Mouse (Mus musculus) MEL (cell line): ENCODE data around the gene Lrrc25. TPM values are rescaled to one million over a fixed set of nuclear protein-coding genes. Genes with fewer than 3 reads are reported as not detected.

Experiments used
- DNase-seq: peaks from one replicate; pipeline ENCODE4 v3.0.0; 2011; ENCODE audit warnings: low read depth, low spot score
- H3K27ac ChIP-seq: 2 replicates; pipeline ENCODE4 v1.5.1; 2012; ENCODE audit warnings: low read depth, mild to moderate bottlenecking, control low read depth, low read length, moderate library complexity; ENCODE audit not compliant: control insufficient read depth
- H3K27me3 ChIP-seq, 2 experiments: fragments of 150-350 bp in 1 of 2; sonication (generic) in 1 of 2; 2 replicates each; pipeline ENCODE4 v1.6.1; 2012; ENCODE audit warnings: low read length in 2 of 2, mild to moderate bottlenecking in 2 of 2, improper control_type of control experiment in 1 of 2, moderate library complexity in 1 of 2; ENCODE audit not compliant: insufficient read depth in 2 of 2, control insufficient read depth in 1 of 2
- H3K36me3 ChIP-seq, 2 experiments: 2 replicates each; pipeline ENCODE4 v1.6.1; 2012 to 2014; ENCODE audit warnings: low read length in 2 of 2, improper control_type of control experiment in 1 of 2, inconsistent platforms in 1 of 2, mild to moderate bottlenecking in 1 of 2; ENCODE audit not compliant: insufficient read depth in 2 of 2, control insufficient read depth in 1 of 2
- H3K4me1 ChIP-seq, 2 experiments: fragments of 150-350 bp in 1 of 2; sonication (generic) in 1 of 2; 2 replicates each; pipeline ENCODE4 v1.6.1; 2012; ENCODE audit warnings: low read length in 2 of 2, improper control_type of control experiment in 1 of 2, mild to moderate bottlenecking in 1 of 2; ENCODE audit not compliant: insufficient read depth in 2 of 2, control insufficient read depth in 1 of 2
- H3K4me3 ChIP-seq, 2 experiments: fragments of 150-350 bp in 1 of 2; sonication (generic) in 1 of 2; 2 replicates each; pipeline ENCODE4 v1.5.1; 2012; ENCODE audit warnings: low read depth in 2 of 2, low read length in 2 of 2, mild to moderate bottlenecking in 2 of 2, moderate library complexity in 2 of 2, control low read depth in 1 of 2, improper control_type of control experiment in 1 of 2; ENCODE audit not compliant: control insufficient read depth in 1 of 2, insufficient read depth in 1 of 2
- H3K79me2 ChIP-seq: 2 replicates; pipeline ENCODE4 v1.6.1; 2012; ENCODE audit warnings: mild to moderate bottlenecking, low read length, moderate library complexity; ENCODE audit not compliant: control insufficient read depth, poor library complexity, insufficient read depth
- H3K9ac ChIP-seq: 2 replicates; pipeline ENCODE4 v1.6.1; 2012; ENCODE audit warnings: low read depth, mild to moderate bottlenecking, control low read depth, low read length, moderate library complexity; ENCODE audit not compliant: control insufficient read depth, poor library complexity, severe bottlenecking
- H3K9me3 ChIP-seq: fragments of 150-350 bp; sonication (generic); replicated peaks from 2 replicates; pipeline ENCODE4 v1.6.1; 2012; ENCODE audit warnings: mild to moderate bottlenecking, low read length, improper control_type of control experiment, moderate library complexity; ENCODE audit not compliant: insufficient read depth
- BHLHE40 ChIP-seq: IDR thresholded peaks from 2 replicates; pipeline ENCODE4 v1.6.1; 2012; ENCODE audit warnings: low read depth, mild to moderate bottlenecking, inconsistent platforms, low read length, improper control_type of control experiment, borderline replicate concordance
- CTCF ChIP-seq, 3 experiments: IDR thresholded peaks in 2 of 3; conservative IDR thresholded peaks in 1 of 3; 2 replicates each; pipeline ENCODE4 v1.5.1; 2011 to 2012; ENCODE audit warnings: low read length in 3 of 3, low read depth in 2 of 3, mild to moderate bottlenecking in 2 of 3, improper control_type of control experiment in 1 of 3, inconsistent platforms in 1 of 3, mixed read lengths in 1 of 3, moderate library complexity in 1 of 3; ENCODE audit not compliant: control insufficient read depth in 1 of 3, insufficient read depth in 1 of 3, poor library complexity in 1 of 3, severe bottlenecking in 1 of 3
- E2F4 ChIP-seq: IDR thresholded peaks from 2 replicates; pipeline ENCODE4 v1.6.1; 2011; ENCODE audit warnings: low read depth, low read length, improper control_type of control experiment, borderline replicate concordance
- EP300 ChIP-seq, 2 experiments: IDR thresholded peaks; 2 replicates each; pipeline ENCODE4 v1.6.1; 2011; ENCODE audit warnings: improper control_type of control experiment in 2 of 2, low read length in 2 of 2, low read depth in 1 of 2, mild to moderate bottlenecking in 1 of 2
- ETS1 ChIP-seq: IDR thresholded peaks from 2 replicates; pipeline ENCODE4 v1.6.1; 2012; ENCODE audit warnings: low read depth, mild to moderate bottlenecking, inconsistent platforms, low read length, improper control_type of control experiment, moderate library complexity
- HCFC1 ChIP-seq: IDR thresholded peaks from 2 replicates; pipeline ENCODE4 v1.6.1; 2012; ENCODE audit warnings: low read depth, mild to moderate bottlenecking, inconsistent platforms, low read length, improper control_type of control experiment, moderate library complexity
- JUND ChIP-seq: IDR thresholded peaks from 2 replicates; pipeline ENCODE4 v1.6.1; 2011; ENCODE audit warnings: low read depth, mild to moderate bottlenecking, improper control_type of control experiment, low read length
- KAT2A ChIP-seq: conservative IDR thresholded peaks from 2 replicates; pipeline ENCODE4 v1.6.1; 2012; ENCODE audit warnings: low read depth, low read length, improper control_type of control experiment, inconsistent platforms
- MYC ChIP-seq: IDR thresholded peaks from 2 replicates; pipeline ENCODE4 v1.6.1; 2011; ENCODE audit warnings: low read depth, mild to moderate bottlenecking, low read length, improper control_type of control experiment, moderate library complexity
- NELFE ChIP-seq: IDR thresholded peaks from 2 replicates; pipeline ENCODE4 v1.6.1; 2011; ENCODE audit warnings: low read depth, low read length, improper control_type of control experiment
- NRF1 ChIP-seq: IDR thresholded peaks from 2 replicates; pipeline ENCODE4 v1.6.1; 2014; ENCODE audit warnings: low read depth, mild to moderate bottlenecking, inconsistent platforms, low read length, improper control_type of control experiment, moderate library complexity; ENCODE audit not compliant: poor library complexity, insufficient read depth, severe bottlenecking
- POLR2A ChIP-seq, 2 experiments: IDR thresholded peaks; 2 replicates each; pipeline ENCODE4 v1.6.1; 2011 to 2012; ENCODE audit warnings: low read length in 2 of 2, mild to moderate bottlenecking in 2 of 2, control low read depth in 1 of 2, improper control_type of control experiment in 1 of 2, low read depth in 1 of 2, moderate library complexity in 1 of 2; ENCODE audit not compliant: control insufficient read depth in 1 of 2, insufficient read depth in 1 of 2, poor library complexity in 1 of 2
- POLR2AphosphoS5 ChIP-seq: IDR thresholded peaks from 2 replicates; pipeline ENCODE4 v1.6.1; 2012; ENCODE audit warnings: low read depth, borderline replicate concordance, mild to moderate bottlenecking, inconsistent platforms, low read length, moderate library complexity, mixed read lengths
- SIN3A ChIP-seq: IDR thresholded peaks from 2 replicates; pipeline ENCODE4 v1.6.1; 2012; ENCODE audit warnings: low read length, improper control_type of control experiment, inconsistent platforms
- SMC3 ChIP-seq: IDR thresholded peaks from 2 replicates; pipeline ENCODE4 v1.6.1; 2011; ENCODE audit warnings: low read depth, low read length, improper control_type of control experiment
- TBP ChIP-seq: IDR thresholded peaks from 2 replicates; pipeline ENCODE4 v1.8.0; 2011; ENCODE audit warnings: low read depth, low read length, improper control_type of control experiment
- UBTF ChIP-seq: IDR thresholded peaks from 2 replicates; pipeline ENCODE4 v1.6.1; 2012; ENCODE audit warnings: low read depth, mild to moderate bottlenecking, inconsistent platforms, low read length, improper control_type of control experiment, moderate library complexity, borderline replicate concordance; ENCODE audit not compliant: insufficient read depth
- USF1 ChIP-seq: IDR thresholded peaks from 2 replicates; pipeline ENCODE4 v1.6.1; 2014; ENCODE audit warnings: low read depth, mild to moderate bottlenecking, inconsistent platforms, low read length, improper control_type of control experiment, moderate library complexity
- ZMIZ1 ChIP-seq: IDR thresholded peaks from 2 replicates; pipeline ENCODE4 v1.6.1; 2012; ENCODE audit warnings: low read depth, mild to moderate bottlenecking, inconsistent platforms, low read length, improper control_type of control experiment, moderate library complexity
- ZNF384 ChIP-seq: IDR thresholded peaks from 2 replicates; pipeline ENCODE4 v1.6.1; 2012; ENCODE audit warnings: low read depth, mild to moderate bottlenecking, inconsistent platforms, low read length, improper control_type of control experiment
- polyA plus RNA-seq, 2 experiments: library from polyadenylated mRNA; stranded (reverse) in 1 of 2; unstranded in 1 of 2; fragments of >175 nt in 1 of 2; fragments of >200 nt in 1 of 2; gene quantifications; 2 replicates each; pipeline versions ENCODE4 v1.2.1 to v1.2.4; 2012; ENCODE audit warnings: low replicate concordance in 2 of 2, low read depth in 1 of 2; ENCODE audit not compliant: insufficient read length in 2 of 2, insufficient read depth in 1 of 2, missing spikeins in 1 of 2
- total RNA-seq: library from RNA; depleted of rRNA; stranded (reverse); fragments of 300-350 nt; gene quantifications from 2 replicates; pipeline ENCODE4 v1.2.3, GENCODE M21; 2012

The Lrrc25 gene
- total and polyA plus RNA-seq, 3 experiments = 0.39 to 1.1 TPM; not detected in 1

GRCm38 (mm10) chr8:70649324-70649723 lies 33.4 kb downstream of the Lrrc25 start (continued):
- TF ChIP-seq BHLHE40 (peak; percentile 80), TBP (0 out of 2 replicates have a peak, but pooled peaks have one; percentile 4), NELFE (0 out of 2 replicates have a peak, but pooled peaks have one; percentile 7), ZNF384 (no peak), E2F4 (no peak), SIN3A (peak; percentile 55), KAT2A (no peak), EP300 (IDR thresholded peaks at IDR 0.05; ENCODE audit: low read depth in 1 of 2, low read length in 2 of 2) (peak; percentile 37 to 70), CTCF (IDR thresholded peaks at IDR 0.05 in 2 of 3, conservative IDR thresholded peaks at IDR 0.05 in 1 of 3; ENCODE audit: control insufficient read depth in 1 of 3, insufficient read depth in 1 of 3, low read depth in 2 of 3, low read length in 3 of 3, poor library complexity in 1 of 3, severe bottlenecking in 1 of 3) (no peak), POLR2A (IDR thresholded peaks at IDR 0.05; ENCODE audit: control insufficient read depth in 1 of 2, insufficient read depth in 1 of 2, low read depth in 1 of 2, low read length in 2 of 2, poor library complexity in 1 of 2) (0 out of 4 replicates have a peak, but pooled peaks of 1 of the 2 experiments have one; percentile 19), ETS1 (peak; percentile 88), HCFC1 (0 out of 2 replicates have a peak, but pooled peaks have one; percentile 4), ZMIZ1 (no peak), MYC (no peak)

- H3K36me3 ChIP-seq = peaks cover 2 to 24% of the 10 kb centered on the region in 2 experiments; a peak in 3 of 4 replicates
- TF ChIP-seq EP300 (IDR thresholded peaks at IDR 0.05; ENCODE audit: low read depth in 1 of 2, low read length in 2 of 2) = no peak
- TF ChIP-seq SMC3 = no peak
- no peak for TF ChIP-seq UBTF
- no peak for TF ChIP-seq POLR2AphosphoS5
- TF ChIP-seq NRF1 = no peak
- TF ChIP-seq USF1 = no peak
- TF ChIP-seq JUND = no peak
- no peak for TF ChIP-seq SIN3A
- peaks cover 9 to 30% of the 10 kb centered on the region in 2 experiments for H3K4me1 ChIP-seq
- H3K4me3 ChIP-seq = no peak overlapping the region
- DNase-seq = no peak
- H3K27me3 ChIP-seq = no peaks in the 10 kb centered on the region
- no peaks in the 10 kb centered on the region for H3K79me2 ChIP-seq
- no peaks in the 10 kb centered on the region for H3K9me3 ChIP-seq
- no peak overlapping the region for H3K27ac ChIP-seq
- H3K9ac ChIP-seq = no peak overlapping the region
Measured at GRCm38 (mm10) chr8:70650351-70650750, 34.4 kb downstream of the Lrrc25 start.
